Mouse (Mus musculus): ENCODE measurements around the gene Nrxn2.

Gene Nrxn2

DNA sequence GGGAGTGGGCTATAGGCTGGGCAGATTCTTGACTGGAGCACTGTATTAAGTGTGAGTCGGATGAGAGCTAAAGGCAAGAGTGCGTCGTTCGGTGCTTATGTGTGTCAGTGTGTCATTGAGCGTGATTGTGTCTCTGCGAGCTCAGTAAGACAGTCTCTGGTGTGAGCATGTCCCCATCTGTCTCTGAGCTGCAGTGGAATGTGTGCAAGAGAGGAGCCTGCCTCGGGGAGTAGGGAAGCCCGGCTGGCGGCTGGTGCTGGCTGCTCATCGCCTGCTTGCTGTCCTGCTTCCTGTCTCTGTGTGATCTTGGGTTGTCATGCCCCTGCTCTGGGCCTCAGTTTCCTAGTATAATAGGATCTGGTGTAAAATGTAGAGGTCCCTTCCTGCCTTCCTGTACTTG lies 24.5 kb downstream of the Nrxn2 start:
- Histone ChIP-seq H3K36me3 (ENCODE audit: control insufficient read depth, insufficient read depth, low read length, poor library complexity, severe bottlenecking) (no peaks in the 10 kb centered on the region), H3K27me3 (ENCODE audit: control insufficient read depth, insufficient read depth, low read length, poor library complexity, severe bottlenecking) (no peaks in the 10 kb centered on the region; the same call in 1 of the 2 replicates)
- DNase-seq (ENCODE audit: low read depth, low spot score): no peak

DNA sequence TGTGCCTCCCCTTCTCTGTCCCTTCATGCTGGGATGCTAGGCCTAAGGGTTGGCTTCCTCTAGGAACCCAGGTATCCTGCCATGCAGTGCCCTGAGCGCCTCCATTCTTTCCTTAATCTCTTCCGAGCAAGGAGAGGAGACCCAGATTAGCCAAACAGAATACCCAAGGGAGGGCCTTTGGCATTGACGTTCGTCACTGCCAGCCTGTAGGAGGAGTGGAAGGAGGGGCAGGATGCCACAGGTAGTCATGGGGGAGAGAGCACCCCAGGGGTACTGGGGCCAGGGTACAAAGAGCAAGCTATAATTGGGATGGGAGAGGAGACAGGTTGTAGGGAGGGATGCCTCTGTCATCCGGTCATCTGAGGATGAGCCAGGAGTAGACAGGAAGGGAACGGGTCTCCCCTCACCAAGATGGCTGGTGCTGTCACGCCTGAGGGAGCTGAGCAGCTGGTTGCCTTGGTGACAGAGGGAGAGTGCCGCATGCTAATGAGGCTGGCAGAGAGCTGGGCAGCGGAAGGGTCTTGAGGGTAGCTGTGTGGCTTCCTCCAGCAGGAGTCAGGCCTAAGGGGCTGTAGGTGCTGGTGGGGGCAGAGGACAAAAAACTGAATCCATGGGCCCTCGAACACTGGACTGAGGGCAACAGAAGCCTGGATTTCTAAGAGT lies 27.4 kb downstream of the Nrxn2 start:
- peak; percentile 40 for DNase-seq (ENCODE audit: low read depth, low spot score)
- Histone ChIP-seq H3K27me3 (ENCODE audit: control insufficient read depth, insufficient read depth, low read length, poor library complexity, severe bottlenecking) (no peaks in the 10 kb centered on the region; the same call in 1 of the 2 replicates), H3K36me3 (ENCODE audit: control insufficient read depth, insufficient read depth, low read length, poor library complexity, severe bottlenecking) (no peaks in the 10 kb centered on the region)

DNA sequence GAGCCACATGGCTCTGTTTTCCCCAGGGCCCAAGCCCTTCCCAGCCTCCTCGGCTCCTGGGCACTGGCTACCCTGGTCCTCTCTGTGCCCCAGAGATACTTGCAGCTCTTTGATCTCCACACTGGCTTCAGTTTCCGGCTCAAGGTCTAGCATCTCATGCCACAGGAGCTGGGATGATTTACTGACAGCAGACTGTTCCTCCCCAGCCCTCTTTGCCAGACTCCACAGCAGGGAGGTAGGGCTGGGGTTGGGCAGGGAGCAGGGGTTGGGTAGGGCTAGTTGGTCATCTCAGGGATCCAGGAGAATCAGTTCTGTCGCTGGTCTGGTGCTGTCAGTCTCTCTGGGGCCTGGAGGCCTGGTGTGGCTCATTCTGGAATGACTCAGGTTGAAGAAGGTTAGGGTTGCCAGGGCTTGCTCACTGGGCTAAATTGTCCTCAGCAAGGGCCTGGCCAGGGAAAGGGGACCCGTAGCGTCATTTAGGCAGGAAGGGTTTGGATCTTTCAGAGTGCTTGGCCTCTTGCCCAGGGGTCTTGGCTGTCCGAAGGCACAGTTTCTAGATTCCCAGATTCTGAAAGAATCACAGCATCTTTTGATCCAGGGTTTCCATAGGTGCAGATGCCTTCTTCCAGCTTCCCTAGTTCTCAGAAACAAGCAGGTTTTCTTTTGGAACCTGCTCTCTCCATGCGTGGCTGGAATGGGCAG lies 28.4 kb downstream of the Nrxn2 start:
- no peaks in the 10 kb centered on the region; the same call in 1 of the 2 replicates for H3K27me3 ChIP-seq (ENCODE audit: control insufficient read depth, insufficient read depth, low read length, poor library complexity, severe bottlenecking)
- H3K36me3 ChIP-seq (ENCODE audit: control insufficient read depth, insufficient read depth, low read length, poor library complexity, severe bottlenecking): no peaks in the 10 kb centered on the region
- no peak for DNase-seq (ENCODE audit: low read depth, low spot score)

DNA sequence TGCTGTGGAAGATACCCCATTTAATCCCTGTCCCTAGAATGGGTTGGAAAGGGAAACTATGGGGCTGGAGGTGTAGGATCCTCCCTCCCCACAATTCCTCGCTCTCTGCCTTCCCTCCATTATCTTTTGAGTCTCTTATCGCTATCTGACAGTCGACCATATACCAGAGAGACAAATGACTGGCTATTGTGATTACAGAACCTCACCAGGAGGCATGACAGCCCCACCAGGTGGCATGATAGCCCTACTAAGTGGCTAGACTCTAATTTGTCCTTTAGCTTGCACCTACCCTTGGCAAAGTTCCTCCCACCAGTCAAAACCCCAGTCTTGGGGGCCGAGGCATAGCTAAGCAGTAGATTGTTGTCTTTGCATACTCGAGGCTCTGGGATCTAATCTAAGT lies 30.2 kb downstream of the Nrxn2 start:
- no peaks in the 10 kb centered on the region; the same call in 1 of the 2 replicates for H3K27me3 ChIP-seq (ENCODE audit: control insufficient read depth, insufficient read depth, low read length, poor library complexity, severe bottlenecking)
- H3K36me3 ChIP-seq (ENCODE audit: control insufficient read depth, insufficient read depth, low read length, poor library complexity, severe bottlenecking): no peaks in the 10 kb centered on the region
- DNase-seq (ENCODE audit: low read depth, low spot score): no peak

DNA sequence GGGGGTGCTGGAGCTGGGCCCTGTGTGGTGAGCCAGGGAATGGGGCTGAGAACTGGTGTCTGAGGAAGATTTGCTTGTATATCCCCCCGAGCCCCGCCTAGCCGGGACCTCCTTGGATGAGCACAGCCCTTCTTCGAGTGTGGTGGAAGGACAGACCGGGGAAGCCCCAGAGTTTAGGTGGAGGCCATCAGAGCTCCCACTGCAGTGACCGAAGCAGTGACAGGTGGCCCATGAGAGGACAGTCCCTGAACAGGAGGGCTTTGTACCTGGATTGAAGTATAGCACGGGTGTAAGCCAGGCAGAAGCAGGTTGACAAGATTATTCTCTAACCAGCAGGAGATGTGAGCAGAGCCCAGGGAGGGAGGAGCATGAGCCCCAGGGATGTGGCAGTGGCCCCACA lies 31.3 kb downstream of the Nrxn2 start:
- no peaks in the 10 kb centered on the region for H3K27me3 ChIP-seq (ENCODE audit: control insufficient read depth, insufficient read depth, low read length, poor library complexity, severe bottlenecking)
- no peak for DNase-seq (ENCODE audit: low read depth, low spot score)
- H3K36me3 ChIP-seq (ENCODE audit: control insufficient read depth, insufficient read depth, low read length, poor library complexity, severe bottlenecking): no peaks in the 10 kb centered on the region

DNA sequence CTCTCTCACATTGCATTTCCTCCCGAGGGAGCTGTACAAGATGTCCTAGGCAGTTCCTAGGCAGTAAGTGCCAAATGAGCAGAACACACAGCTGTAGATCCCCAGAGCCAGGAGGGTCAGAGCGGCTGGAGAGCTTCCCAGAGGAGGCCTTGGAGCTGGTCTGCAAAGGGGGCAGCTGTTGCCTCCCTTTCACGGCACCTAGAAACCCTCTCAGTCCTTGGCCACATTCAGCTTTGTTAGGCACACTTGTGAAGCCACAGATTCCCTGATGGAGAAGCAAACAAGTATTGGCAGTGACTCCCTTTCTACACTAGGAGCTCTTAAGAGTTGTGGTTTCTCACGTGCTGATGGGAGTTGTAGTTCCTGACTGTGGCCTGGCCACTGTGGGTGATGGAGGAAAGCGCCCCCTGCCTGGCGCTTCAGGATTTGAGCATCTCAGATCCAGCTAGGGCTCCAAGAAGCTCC lies 33.5 kb downstream of the Nrxn2 start:
- H3K27me3 ChIP-seq (ENCODE audit: control insufficient read depth, insufficient read depth, low read length, poor library complexity, severe bottlenecking): no peaks in the 10 kb centered on the region
- no peaks in the 10 kb centered on the region for H3K36me3 ChIP-seq (ENCODE audit: control insufficient read depth, insufficient read depth, low read length, poor library complexity, severe bottlenecking)
- DNase-seq (ENCODE audit: low read depth, low spot score): peak; percentile 86

DNA sequence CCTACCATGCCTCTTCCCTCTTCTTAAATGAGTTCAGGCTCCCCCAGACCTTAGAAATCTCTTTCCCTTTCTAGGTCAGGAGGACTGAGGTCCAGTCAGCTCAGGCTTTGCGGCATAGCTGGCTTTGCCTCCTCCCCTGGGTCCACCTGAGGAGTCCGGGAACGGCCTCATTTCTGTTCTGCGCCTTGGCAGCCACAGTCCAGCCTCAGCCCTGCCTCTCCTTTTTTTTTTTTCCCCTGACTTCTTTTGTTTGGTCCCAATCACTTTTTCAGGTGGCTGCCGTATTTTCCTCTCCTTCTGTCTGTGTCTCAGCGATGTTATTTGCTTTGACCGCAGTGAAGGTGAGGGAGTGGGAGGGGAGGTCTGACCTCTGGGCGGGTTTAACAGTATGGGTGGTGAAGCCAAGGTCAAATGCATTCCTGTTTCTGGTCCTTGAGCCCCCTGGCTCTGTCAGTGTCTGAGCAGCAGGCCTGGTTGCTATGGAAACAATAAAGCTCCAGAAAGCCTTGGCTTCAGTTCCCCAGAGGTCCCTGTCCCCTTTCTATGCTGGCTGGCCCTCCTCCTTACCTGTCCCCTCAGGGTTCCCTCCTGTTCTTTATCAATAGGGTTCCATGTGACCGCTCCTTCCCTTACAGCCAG lies 34.3 kb downstream of the Nrxn2 start:
- no peaks in the 10 kb centered on the region for H3K36me3 ChIP-seq (ENCODE audit: control insufficient read depth, insufficient read depth, low read length, poor library complexity, severe bottlenecking)
- H3K27me3 ChIP-seq (ENCODE audit: control insufficient read depth, insufficient read depth, low read length, poor library complexity, severe bottlenecking): no peaks in the 10 kb centered on the region
- DNase-seq (ENCODE audit: low read depth, low spot score): no peak

DNA sequence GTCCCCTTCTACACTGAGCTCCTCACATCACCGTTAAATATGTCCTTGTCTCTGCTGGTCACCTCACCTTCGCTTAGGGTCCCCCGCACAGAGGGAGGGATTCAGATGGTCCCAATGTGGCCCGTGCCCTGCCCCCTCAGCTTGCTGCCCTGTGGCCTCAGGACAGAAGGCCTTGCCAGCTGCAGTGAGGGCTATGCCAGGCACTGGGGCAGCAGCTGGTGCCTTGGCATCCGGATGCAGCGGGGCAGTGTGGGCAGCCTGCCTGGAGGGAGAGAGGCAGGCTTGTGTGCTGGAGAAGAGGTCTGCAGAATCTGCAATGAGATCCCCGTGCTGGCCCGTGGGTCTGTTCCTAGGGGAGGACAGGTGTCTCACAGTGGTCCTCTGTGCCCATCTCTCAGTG lies 34.8 kb downstream of the Nrxn2 start:
- H3K27me3 ChIP-seq (ENCODE audit: control insufficient read depth, insufficient read depth, low read length, poor library complexity, severe bottlenecking): no peaks in the 10 kb centered on the region
- no peak for DNase-seq (ENCODE audit: low read depth, low spot score)
- no peaks in the 10 kb centered on the region for H3K36me3 ChIP-seq (ENCODE audit: control insufficient read depth, insufficient read depth, low read length, poor library complexity, severe bottlenecking)

DNA sequence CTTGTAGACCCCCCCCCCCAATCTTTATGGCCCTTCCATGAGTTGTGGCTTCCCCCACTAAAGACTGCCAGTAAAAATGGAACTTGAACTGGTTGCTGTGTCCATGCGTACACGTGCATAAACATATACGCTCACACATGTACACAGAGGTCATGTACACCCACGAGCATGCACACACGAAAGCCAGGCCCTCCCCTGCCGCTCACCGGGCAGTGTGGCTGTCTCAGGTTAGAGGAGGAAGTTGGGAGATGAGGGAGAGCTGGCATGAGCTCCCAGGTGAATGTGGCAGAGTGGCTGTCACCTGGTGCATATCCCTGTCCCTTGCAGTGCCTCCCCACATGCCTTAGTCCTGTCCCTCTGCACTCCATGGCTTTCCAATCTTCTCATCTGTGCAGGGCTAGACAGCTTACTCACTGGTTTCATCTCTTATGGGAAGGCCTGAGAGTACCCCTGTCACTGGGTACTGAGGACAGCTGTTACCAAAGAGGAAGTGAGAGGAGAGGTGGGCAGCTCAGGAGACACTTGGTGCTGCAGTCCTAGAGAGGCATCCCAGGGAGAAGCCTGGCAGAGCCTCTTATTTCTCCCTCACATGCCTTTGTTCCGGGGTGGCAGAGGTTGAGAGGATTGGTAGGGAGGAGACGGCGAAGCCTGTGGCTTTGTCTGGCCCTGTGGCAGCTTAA lies 35.6 kb downstream of the Nrxn2 start:
- H3K36me3 ChIP-seq (ENCODE audit: control insufficient read depth, insufficient read depth, low read length, poor library complexity, severe bottlenecking): no peaks in the 10 kb centered on the region
- H3K27me3 ChIP-seq (ENCODE audit: control insufficient read depth, insufficient read depth, low read length, poor library complexity, severe bottlenecking): no peaks in the 10 kb centered on the region

DNA sequence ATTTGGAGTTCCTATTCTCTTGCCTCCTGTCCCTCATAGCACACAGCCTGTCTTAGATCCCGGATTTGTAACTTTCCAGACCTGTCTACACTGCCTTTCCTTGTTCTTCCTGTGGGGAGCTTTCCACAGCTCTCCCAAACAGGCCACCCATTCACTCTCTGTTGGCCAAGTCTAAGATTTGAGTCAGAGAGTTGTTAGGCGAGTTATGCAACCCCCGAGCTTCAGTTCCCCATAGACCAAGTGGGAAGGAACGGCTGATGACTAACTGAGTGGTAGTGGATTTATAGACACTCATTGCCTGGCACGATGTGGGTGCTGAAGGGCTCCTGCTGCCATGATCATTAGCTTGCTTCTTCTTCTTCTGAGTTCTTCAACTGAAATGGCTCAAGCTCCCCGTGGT lies 41.0 kb downstream of the Nrxn2 start:
- Histone ChIP-seq H3K36me3 (ENCODE audit: control insufficient read depth, insufficient read depth, low read length, poor library complexity, severe bottlenecking) (no peaks in the 10 kb centered on the region), H3K27me3 (ENCODE audit: control insufficient read depth, insufficient read depth, low read length, poor library complexity, severe bottlenecking) (no peaks in the 10 kb centered on the region; the same call in 1 of the 2 replicates)
- DNase-seq (ENCODE audit: low read depth, low spot score): no peak

More for the DNA sequence above, 35.6 kb downstream of the Nrxn2 start:
- peak; percentile 29 for DNase-seq (ENCODE audit: low read depth, low spot score)

DNA sequence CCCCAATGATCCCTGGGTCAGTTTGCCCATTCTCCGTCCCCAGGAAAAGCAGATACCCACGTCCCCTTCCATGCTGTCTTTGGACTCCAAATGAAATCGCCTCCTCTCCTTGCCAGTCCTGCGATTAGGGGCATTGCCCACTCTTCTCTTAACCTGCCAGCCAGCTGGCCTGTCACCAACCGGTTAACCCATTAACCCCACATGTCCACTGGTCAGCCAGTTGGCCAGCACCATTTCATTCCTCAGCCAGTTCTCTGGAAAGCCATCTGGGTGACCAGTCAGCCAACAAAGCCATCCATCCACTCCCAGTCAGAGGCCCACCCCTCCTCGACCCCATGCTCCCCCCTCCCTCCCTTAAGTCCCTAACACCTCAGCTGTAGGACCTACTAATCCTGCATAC lies 44.3 kb downstream of the Nrxn2 start:
- H3K27me3 ChIP-seq (ENCODE audit: control insufficient read depth, insufficient read depth, low read length, poor library complexity, severe bottlenecking): no peaks in the 10 kb centered on the region; the same call in 1 of the 2 replicates
- no peaks in the 10 kb centered on the region for H3K36me3 ChIP-seq (ENCODE audit: control insufficient read depth, insufficient read depth, low read length, poor library complexity, severe bottlenecking)
- no peak for DNase-seq (ENCODE audit: low read depth, low spot score)

DNA sequence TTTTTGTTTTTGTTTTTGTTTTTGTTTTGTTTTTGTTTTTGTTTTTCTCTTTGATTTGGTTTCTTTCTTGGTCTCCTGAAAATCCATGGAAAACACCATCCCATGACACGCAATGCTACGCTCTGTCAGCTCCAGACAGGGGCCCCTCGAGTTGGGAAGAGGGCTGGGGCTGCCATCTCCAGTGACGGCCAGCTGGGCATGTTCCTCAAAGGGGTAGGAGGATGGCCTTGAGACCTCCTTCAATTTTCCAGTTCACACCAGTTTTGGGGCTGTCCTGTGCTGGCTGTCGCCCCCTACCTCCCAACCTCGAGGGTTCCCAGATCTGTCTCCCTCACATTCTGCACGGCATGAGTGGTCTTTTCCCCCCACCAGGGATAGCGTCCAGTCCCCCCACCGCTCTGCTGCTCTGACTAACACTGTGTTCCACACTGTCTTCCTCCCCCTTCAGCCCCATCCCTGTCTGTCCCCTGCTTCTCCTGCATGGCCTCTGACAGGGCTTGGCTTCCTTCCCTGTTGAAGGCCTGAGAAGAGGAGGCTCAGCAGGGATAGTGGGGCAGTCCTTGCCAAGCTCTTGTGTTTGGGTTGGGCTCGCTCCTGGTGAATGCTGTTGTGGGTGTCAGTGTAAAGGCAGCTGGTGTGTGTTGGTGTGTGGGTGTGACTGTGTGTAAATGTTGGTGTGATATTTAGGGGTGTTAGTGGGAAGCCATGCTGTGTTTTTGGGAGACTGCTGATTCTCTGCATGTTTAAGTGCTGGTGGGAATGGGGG lies 46.0 kb downstream of the Nrxn2 start:
- H3K27me3 ChIP-seq (ENCODE audit: control insufficient read depth, insufficient read depth, low read length, poor library complexity, severe bottlenecking): no peaks in the 10 kb centered on the region; the same call in 1 of the 2 replicates
- H3K36me3 ChIP-seq (ENCODE audit: control insufficient read depth, insufficient read depth, low read length, poor library complexity, severe bottlenecking): no peaks in the 10 kb centered on the region
- DNase-seq (ENCODE audit: low read depth, low spot score): no peak

DNA sequence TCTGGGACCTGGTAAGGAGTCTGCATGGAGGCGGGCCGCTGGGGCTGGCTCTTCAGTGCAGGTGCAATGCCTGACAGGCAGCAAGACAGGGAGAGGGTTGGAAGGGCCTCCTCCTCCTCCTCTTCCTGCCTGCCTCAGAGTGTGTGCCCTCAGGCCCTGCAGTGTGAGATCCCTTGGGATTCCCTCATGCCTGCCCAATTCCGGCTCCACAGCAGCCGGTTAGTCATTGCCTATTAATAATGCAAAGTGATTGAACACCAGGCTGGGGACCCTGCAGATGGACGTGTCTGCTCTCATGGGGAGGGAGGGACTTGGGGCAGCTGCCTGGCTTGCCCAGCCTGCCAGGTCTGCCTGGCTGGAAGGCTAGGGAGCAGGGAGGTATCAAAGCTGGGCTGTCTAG lies 46.6 kb downstream of the Nrxn2 start:
- Histone ChIP-seq H3K27me3 (ENCODE audit: control insufficient read depth, insufficient read depth, low read length, poor library complexity, severe bottlenecking) (no peaks in the 10 kb centered on the region; the same call in 1 of the 2 replicates), H3K36me3 (ENCODE audit: control insufficient read depth, insufficient read depth, low read length, poor library complexity, severe bottlenecking) (no peaks in the 10 kb centered on the region)
- no peak for DNase-seq (ENCODE audit: low read depth, low spot score)

DNA sequence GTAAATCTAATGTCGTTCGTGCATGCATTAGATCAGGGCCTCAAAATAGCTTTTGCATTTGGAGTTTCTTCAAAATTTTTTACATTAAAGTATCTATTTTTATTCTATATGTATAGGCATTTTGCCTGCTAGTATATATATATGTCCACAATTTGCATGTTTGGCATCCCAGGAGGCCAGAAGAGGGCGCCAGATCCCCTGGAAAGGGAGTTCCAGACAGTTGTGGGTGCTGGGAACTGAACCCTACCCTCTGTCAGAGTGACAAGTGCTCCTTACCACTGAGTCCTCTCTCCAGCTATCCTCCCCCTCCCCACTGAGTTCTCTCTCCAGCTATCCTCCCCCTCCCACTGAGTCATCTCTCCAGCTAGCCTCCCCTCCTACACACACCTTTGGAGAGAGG lies 48.4 kb downstream of the Nrxn2 start:
- DNase-seq (ENCODE audit: low read depth, low spot score): no peak
- no peaks in the 10 kb centered on the region for H3K36me3 ChIP-seq (ENCODE audit: control insufficient read depth, insufficient read depth, low read length, poor library complexity, severe bottlenecking)
- no peaks in the 10 kb centered on the region; the same call in 1 of the 2 replicates for H3K27me3 ChIP-seq (ENCODE audit: control insufficient read depth, insufficient read depth, low read length, poor library complexity, severe bottlenecking)
